Mouse (Mus musculus) Muller cell, postnatal 12 days (primary cell): ENCODE measurements around the gene Sfxn4.
"Not testable (repeated sequence)": the region's sequence is repeated elsewhere in the genome, so short reads cannot be mapped to it uniquely, and the experiment has no call there.

ENCODE experiments used
- DNase-seq: peaks from one replicate; pipeline ENCODE4 v3.0.0-alpha.2; 2015; ENCODE audit errors: inconsistent ontology term

Gene Sfxn4

GRCm38 (mm10) chr19:60860868-60861700 is at the start of gene Sfxn4:
Sfxn4 (minus strand) TSS chr19:60861479.
- DNase-seq: peak; percentile 94

- no peak for DNase-seq
Measured at GRCm38 (mm10) chr19:60910304-60910703, 49.0 kb upstream of the Sfxn4 start.

GRCm38 (mm10) chr19:60905477-60905876 is 44.2 kb upstream of the Sfxn4 start:
- no peak for DNase-seq

GRCm38 (mm10) chr19:60903971-60904370 is 42.7 kb upstream of the Sfxn4 start:
- DNase-seq: no peak

- DNase-seq: no peak
Measured at GRCm38 (mm10) chr19:60903139-60903538, 41.9 kb upstream of the Sfxn4 start.

GRCm38 (mm10) chr19:60895251-60895880 is 34.1 kb upstream of the Sfxn4 start:
- DNase-seq: peak; percentile 63

- DNase-seq: peak; percentile 35
Measured at GRCm38 (mm10) chr19:60891934-60892547, 30.8 kb upstream of the Sfxn4 start.

GRCm38 (mm10) chr19:60891123-60891470 is 29.8 kb upstream of the Sfxn4 start:
- peak; percentile 22 for DNase-seq

GRCm38 (mm10) chr19:60890391-60891122 is 29.3 kb upstream of the Sfxn4 start:
- DNase-seq: peak; percentile 76

GRCm38 (mm10) chr19:60889714-60890315 is 28.5 kb upstream of the Sfxn4 start, which contains the start of gene Grk5:
Grk5 (plus strand) TSS chr19:60889749.
- DNase-seq: peak; percentile 97

- no peak for DNase-seq
Measured at GRCm38 (mm10) chr19:60889101-60889713, 27.9 kb upstream of the Sfxn4 start.

- DNase-seq: peak; percentile 30
Measured at GRCm38 (mm10) chr19:60887637-60888036, 26.4 kb upstream of the Sfxn4 start.

GRCm38 (mm10) chr19:60883129-60883528 is 21.9 kb upstream of the Sfxn4 start:
- peak; percentile 37 for DNase-seq

GRCm38 (mm10) chr19:60874064-60874694 is 12.9 kb upstream of the Sfxn4 start, which contains the start of gene Prdx3:
Prdx3 (minus strand) TSS chr19:60874556.
- peak; percentile 98 for DNase-seq

GRCm38 (mm10) chr19:60873501-60873900 is 12.2 kb upstream of the Sfxn4 start:
- no peak for DNase-seq

GRCm38 (mm10) chr19:60872272-60872671 is 11.0 kb upstream of the Sfxn4 start:
- no peak for DNase-seq

GRCm38 (mm10) chr19:60871366-60871765 is 10.1 kb upstream of the Sfxn4 start:
- DNase-seq: no peak

GRCm38 (mm10) chr19:60870489-60870888 is 9.2 kb upstream of the Sfxn4 start:
- no peak for DNase-seq

GRCm38 (mm10) chr19:60866169-60866568 is 4.9 kb upstream of the Sfxn4 start:
- not testable (repeated sequence) for DNase-seq

- DNase-seq: peak; percentile 31
Measured at GRCm38 (mm10) chr19:60845731-60846130, 15.5 kb downstream of the Sfxn4 start.
